Mouse (Mus musculus): ENCODE results near the gene Hcn2.

Hcn2 gene

GRCm38 (mm10) chr10:79716254-79716987 lies at the start of gene Hcn2:
Hcn2 (plus strand) TSS chr10:79716634.
- DNase-seq (ENCODE audit: low read depth, low spot score), result peak; percentile 71

- DNase-seq (ENCODE audit: low read depth, low spot score), result no peak
Observed at GRCm38 (mm10) chr10:79668076-79668475, 48.4 kb upstream of the Hcn2 start.

GRCm38 (mm10) chr10:79668771-79669575 lies 47.5 kb upstream of the Hcn2 start, which contains the start of gene Tpgs1:
Tpgs1 (plus strand) TSS chr10:79669369.
- peak; percentile 97 for DNase-seq (ENCODE audit: low read depth, low spot score)

DNA sequence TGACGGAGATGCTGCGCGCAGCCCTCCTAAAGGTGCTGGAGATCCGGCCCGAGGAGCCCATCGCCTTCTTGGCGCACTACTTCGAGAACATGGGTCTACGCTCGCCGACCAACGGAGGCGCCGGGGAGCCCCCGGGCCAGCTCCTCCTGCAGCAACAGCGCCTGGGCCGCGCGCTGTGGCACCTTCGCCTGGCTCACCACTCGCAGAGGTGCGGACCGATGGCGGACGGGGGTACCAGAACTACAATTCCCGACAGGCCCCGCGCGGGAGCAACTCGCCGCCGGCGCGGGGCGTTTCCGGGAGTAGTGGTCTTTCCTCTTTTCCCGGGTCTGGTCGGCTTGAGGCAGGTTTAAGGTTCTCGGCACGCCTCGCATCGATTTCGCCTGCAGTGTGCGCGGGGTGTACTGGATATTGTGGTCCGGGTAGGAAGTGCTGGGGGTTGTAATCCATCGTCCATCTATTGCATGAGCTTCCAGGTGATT lies 46.8 kb upstream of the Hcn2 start:
- peak; percentile 81 for DNase-seq (ENCODE audit: low read depth, low spot score)

DNA sequence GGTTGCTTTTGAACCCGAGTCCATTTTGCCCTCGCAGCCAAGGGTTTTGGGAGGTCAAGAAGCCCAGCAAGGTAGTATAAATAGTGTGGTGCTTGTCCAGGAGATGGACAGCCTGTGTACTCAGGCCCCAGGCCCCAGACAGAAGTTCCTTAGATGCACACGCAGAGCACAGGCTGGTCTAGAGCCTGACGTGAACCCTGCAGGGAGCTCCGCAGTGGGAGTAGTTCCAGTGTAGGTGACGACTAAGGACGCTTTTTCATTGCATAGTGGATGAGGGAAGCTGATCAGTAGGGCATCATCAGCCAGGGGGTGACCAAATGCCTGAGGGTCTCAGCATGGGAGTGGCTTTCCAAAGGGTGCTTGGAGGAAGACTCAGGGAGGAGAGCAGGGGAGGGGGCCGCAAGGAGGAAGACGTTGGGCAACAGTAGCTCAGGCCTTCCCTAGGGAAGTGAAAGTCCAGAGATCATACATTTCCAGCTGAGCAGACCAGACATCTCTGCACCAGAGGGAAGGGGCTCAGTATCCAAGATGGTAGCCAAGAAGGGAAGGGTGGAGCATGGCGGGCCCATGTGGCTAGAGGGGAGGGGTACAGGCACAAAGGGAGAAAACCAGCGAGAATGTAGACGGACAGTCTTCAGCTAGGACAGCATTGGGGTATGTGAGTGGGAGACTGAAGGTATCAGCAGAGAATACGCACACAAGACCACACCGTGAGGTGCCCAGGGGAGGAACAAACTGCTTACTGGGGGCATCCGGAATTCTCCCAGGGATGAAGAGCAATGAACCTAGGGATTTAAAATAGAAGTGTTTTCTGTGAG lies 46.2 kb upstream of the Hcn2 start:
- peak; percentile 42 for DNase-seq (ENCODE audit: low read depth, low spot score)

DNA sequence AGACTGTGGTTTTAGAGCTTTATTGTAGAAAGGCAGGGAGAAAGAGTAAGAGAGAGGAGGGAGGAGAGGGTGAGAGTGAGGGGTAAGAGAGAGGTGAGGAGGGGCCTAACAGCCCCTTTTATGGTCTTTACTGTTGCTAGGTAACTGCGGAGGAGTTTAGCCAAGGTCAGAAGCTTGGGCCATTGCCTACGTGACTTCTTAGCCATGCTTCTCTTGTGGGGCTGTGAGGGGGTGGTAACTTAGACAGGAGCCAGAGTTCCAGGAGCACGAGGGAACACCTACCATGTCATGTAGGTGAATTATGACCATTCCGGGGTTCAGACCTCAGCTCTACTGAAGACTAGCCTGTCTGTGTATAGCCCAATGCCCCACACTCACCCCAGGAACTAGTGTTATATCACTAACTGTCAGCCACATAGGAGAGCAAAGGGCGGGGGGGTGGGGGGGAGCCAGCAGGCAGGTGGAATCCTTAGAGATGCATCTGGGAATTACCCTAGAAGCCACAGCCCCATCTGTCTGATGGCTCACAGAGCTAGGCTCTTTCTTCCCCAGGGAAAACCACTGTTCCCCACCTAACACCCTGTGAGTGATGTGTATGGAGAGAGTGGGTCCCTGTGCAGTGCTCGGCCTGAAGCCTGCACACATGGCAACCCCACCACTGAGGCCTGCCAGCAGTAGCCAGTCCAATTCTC lies 44.9 kb upstream of the Hcn2 start:
- DNase-seq (ENCODE audit: low read depth, low spot score), result no peak

- no peak for DNase-seq (ENCODE audit: low read depth, low spot score)
Observed at GRCm38 (mm10) chr10:79672088-79672455, 44.4 kb upstream of the Hcn2 start.

GRCm38 (mm10) chr10:79673054-79673453 lies 43.4 kb upstream of the Hcn2 start:
- DNase-seq (ENCODE audit: low read depth, low spot score), result no peak

DNA sequence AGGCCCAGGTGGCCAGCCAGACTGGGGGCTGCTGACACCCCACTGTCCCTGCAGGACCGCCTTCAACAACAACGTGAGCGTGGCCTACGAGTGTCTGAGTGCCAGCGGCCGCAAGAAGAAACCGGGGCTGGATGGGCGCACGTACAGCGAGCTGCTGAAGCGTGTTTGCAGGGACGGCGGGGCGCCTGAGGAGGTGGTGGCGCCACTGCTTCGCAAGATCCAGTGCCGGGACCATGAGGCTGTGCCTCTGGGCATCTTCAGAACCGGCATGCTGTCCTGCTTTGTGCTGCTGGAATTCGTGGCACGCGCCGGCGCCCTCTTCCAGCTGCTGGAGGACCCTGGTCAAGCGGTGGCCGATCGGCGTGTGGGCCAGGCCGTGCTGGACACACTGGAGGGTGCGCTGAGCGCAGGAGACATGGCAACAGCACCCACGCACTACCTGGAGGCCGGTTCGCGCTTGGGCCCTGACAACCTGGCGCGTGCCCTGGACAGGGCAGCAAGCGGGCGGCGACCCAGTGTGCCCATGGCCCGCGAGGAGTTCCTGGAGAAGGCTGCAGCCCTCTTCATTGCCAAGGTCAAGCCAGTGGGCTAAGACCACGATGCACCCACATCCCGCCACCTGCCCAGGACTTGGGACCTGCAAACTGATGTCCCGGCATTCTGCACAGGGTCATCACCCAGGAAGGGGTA lies 40.9 kb upstream of the Hcn2 start:
- no peak for DNase-seq (ENCODE audit: low read depth, low spot score)

DNA sequence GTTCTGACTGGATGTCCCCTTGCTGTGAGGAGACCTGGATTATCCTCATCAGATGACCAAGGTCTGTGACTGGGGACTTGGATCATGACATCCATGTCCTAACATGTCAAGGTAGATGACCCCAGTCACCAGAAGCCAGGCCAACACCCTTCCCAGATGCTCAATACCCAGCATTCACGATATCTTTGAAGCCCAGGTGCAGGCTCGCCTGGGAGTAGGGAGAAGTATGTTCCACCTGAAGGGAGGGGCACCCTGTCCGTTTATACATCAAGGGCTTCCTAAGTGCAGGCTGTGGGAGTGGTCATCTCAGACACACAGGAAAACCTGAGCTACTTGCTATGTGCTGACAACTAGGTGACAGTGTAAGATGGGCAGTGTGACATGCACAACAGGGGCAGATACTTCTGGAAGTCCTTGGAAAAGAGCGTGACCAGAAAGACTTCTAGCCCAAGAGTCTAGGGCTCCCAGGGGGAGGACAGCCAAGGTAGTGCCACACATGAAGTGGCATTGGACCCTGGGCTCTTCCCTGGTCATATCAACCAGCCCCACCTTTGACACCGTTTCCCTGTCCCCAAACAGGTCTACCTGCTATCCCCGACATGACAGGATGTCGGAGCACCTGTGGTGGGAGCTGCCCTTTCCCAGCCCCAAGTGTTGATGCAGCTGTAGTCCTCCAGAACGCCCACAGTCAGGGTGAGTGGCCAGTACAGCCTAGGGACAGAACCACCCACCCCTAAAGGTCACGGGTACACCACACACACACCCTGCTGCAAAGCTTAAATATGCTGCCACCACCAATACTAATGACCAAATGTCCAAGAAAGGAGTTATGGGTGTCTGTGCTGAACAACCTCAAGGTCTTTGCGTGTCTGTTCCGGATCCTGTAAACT lies 35.6 kb upstream of the Hcn2 start:
- no peak for DNase-seq (ENCODE audit: low read depth, low spot score)

DNA sequence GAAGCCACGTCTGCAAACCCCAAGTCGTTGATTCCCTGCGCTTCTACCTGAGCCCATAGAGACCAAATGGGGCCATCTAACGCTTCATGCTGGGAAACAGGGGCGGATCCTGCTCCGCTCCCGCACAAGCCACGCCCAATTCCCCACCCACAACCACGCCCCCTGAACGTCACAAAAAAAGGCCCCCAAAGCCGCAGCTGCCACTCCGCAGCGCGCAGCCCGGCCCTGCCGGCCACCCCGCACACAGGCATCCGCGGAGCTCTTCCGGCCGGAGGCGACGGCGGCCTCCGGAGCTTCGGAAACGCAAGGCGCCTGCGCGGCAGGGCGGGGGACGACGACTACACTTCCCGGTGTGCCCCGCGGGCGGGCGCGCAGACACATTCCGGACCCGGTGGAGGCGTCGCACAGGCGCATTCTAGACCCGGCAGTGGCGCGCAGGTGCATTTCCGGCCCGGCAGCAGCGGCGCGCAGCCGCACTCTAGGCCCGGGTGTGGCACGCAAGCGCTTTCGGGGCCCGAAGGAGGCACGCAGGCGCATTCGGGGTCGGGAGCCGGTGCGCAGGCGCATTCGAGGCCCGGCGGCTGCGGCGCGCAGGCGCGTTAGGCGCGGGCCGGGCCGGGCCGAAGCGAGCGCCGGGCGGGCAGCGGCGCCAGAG lies 34.7 kb upstream of the Hcn2 start, which contains the start of gene Cdc34:
Cdc34 (plus strand) TSS at position 605 of the 655 bp plus-strand sequence.
- peak; percentile 100 for DNase-seq (ENCODE audit: low read depth, low spot score)

DNA sequence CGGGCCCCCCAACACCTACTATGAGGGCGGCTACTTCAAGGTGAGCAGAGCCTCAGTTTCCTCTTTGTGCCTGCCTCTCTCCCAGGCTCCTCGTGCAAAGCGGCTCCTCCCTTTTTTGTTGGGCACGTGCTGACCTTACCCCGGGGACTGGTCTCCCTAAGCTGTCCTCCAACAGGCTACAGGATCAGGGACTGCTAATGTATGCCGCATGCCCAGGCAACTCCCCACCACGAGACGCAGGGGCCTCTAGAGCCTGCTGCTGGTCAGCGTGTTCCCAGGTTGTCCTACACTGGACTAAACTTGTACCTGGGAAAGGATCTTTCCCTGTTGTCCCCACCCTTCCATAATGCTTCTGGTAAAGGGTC lies 33.9 kb upstream of the Hcn2 start:
- no peak for DNase-seq (ENCODE audit: low read depth, low spot score)

GRCm38 (mm10) chr10:79682916-79683582 lies 33.4 kb upstream of the Hcn2 start:
- DNase-seq (ENCODE audit: low read depth, low spot score), result peak; percentile 72

DNA sequence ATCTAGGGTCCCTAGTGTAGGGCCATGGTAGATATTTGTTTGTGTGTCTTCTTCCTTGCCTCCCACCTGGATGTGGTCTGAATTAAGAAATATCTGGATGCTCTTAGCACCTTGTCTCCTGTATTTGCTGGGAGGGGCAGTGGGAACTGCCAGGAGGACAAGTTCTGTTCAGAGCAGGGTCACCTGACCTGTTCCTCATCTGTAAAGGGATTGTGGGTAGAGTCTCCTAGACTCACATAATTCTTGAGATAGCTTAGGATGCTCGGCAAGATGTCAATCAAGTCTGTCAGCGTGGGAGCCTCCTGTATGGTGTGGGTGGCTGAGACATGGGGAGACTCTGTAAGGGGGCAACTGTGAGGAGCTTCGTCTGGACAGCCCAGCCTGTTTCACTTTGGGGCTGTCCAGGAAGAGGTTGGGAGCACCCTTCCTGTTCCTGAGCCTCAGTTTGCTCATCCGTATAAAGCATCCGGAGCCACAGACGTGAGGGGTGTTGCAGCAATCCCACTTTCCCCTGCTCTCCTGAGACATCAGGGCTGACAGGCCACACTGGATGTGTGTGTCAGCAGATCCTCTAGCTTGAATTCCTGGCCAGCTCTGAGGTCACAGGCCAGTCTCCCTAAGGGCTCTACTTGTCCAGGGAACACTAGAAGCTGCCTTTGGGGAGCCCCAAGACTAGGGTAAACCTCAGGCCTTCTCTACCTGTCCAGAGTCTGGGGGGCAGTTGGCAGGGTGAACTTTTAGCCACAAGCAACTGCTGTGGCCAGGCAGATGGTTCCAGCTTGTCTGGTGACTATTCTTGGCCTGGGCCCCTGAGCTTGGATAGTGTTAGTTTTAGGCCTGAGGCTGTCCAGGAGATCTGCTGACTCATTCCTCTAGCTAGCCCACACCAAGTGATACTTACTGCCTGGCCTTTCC lies 32.5 kb upstream of the Hcn2 start:
- DNase-seq (ENCODE audit: low read depth, low spot score), result no peak

DNA sequence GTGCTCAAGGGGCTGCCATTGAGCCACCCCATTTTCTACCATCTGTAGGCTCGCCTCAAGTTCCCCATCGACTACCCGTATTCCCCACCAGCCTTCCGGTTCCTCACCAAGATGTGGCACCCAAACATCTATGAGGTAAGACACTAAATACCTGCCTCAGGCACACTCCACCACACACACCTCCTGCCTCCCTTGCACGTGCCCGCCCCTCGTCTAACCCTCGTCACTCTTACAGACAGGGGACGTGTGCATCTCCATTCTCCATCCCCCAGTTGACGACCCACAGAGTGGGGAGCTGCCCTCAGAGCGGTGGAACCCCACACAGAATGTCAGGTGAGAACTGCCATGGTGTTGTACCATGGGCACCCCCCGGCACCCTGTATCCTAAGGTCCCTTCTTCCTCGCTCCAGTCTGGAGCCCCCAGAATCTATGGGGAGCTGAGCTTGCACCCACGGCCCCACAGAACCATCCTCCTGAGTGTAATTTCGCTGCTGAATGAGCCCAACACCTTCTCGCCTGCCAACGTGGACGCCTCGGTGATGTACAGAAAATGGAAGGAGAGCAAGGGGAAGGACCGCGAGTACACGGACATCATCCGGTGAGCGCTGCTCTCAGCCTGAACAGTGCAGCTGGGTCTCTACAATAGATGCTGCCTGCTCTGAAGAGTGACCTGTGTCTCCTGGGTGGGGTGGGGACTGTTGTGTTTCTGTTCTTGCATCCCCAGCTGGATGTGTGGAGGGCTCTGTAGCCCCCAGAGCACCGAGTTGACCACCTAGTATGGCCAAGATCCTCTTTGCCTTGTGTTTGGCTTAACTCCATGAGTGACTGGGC lies 31.4 kb upstream of the Hcn2 start:
- DNase-seq (ENCODE audit: low read depth, low spot score), result no peak

DNA sequence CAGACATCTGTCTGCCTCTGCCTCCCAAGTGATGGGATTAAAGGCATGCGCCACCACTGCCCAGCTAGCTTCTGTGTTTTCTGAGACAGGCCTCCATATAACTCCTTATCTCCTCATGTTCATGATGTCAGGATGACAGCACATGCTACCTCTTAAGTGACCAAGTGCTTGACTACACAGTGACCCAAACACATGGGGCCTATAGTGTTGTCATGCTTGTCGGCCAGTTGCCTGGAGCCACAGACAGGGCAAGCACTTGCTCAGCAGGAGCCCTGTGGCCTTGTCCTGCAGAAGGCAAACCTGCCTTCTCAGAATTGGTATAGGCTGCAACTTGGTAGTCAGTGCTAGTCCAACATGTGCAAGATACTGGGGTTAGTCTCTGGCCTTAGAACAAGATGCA lies 30.2 kb upstream of the Hcn2 start:
- DNase-seq (ENCODE audit: low read depth, low spot score), result no peak

DNA sequence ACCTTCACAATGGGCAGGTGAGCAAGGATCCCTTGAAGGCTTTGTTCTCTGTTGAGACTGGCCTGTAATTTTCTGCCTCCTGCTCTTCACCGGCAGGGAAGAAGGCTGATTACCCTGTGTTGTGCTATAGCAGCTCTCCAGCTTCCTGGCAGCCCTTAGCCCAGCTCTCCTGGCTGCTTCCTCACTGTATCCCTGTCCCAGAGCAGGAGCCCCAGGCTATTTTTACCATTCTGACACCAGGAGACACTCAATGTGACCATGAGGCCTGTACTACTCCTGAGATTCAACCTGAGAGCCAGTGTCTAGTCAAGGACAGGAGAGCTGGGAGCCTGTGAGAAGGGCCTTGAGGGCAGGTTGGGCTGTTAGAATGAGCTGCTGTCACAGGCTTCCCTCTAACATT lies 29.7 kb upstream of the Hcn2 start:
- no peak for DNase-seq (ENCODE audit: low read depth, low spot score)

Measured in brain, adult 2 months (tissue).